Mouse (Mus musculus): Measurements from ENCODE around the gene Parp6. TPM values are rescaled to one million over a fixed set of nuclear protein-coding genes. Genes with fewer than 3 reads are reported as not detected.
A peak's percentile ranks its signal among the peaks of the same experiment; 100 is the strongest.

The Parp6 gene
- polyA plus RNA-seq, 1 experiment from 2014 or later, result 28.2 TPM

DNA sequence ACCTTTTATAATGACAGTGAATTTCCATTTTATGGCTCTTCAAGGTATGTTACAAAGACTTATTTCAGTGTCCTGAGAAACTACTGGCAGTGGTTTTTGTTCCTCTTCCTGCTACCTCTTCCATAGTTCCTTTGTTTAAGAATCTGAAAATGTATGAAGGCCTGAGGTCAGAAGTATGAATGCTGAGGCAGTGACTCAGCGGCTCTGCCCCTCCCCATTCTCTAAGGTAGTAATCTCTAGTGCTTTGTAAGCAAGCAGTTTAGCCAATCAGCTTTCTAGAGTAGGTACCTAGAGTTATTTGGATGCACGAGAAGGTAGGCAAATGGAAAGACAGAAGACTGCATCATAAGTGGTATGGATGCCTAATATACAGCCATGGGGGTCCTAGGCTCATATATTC lies 24.2 kb downstream of the Parp6 start:
- WGBS, result 80% methylated on average over 2 of the region's 2 CpGs
- H3K4me3 ChIP-seq (ENCODE audit: low read depth, low read length), result no peak overlapping the region
- DNase-seq (ENCODE audit: low spot score) (no peak), ATAC-seq (ENCODE audit: insufficient number of reproducible peaks, low FRiP score, low TSS enrichment, low read depth) (no peak)
- no peak overlapping the region for H3K27ac ChIP-seq (replicated peaks; ENCODE audit: low read depth, low read length)
- H3K9ac ChIP-seq (ENCODE audit: low read length), result no peak overlapping the region
- no peak overlapping the region for H3K4me2 ChIP-seq (ENCODE audit: low read depth, severe bottlenecking)
- no peaks in the 10 kb centered on the region; the same call in 1 of the 2 replicates for H3K36me3 ChIP-seq (ENCODE audit: control insufficient read depth, insufficient read depth, low read length)
- H3K27me3 ChIP-seq (ENCODE audit: control insufficient read depth, insufficient read depth, low read length), result no peaks in the 10 kb centered on the region
- H3K9me3 ChIP-seq (ENCODE audit: control insufficient read depth, low read length), result no peaks in the 10 kb centered on the region
- H3K4me1 ChIP-seq (ENCODE audit: control insufficient read depth, insufficient read depth, low read length), result no peaks in the 10 kb centered on the region

- H3K27ac ChIP-seq (replicated peaks; ENCODE audit: low read depth, low read length), result no peak overlapping the region
- DNase-seq (ENCODE audit: low spot score) (no peak), ATAC-seq (ENCODE audit: insufficient number of reproducible peaks, low FRiP score, low TSS enrichment, low read depth) (no peak)
- 98% methylated on average over 4 of the region's 4 CpGs for whole genome bisulfite sequencing
- H3K9ac ChIP-seq (ENCODE audit: low read length), result no peak overlapping the region
- 0 out of 2 replicates have a peak, but pooled peaks cover 2% of the 10 kb centered on the region for H3K36me3 ChIP-seq (ENCODE audit: control insufficient read depth, insufficient read depth, low read length)
- H3K27me3 ChIP-seq (ENCODE audit: control insufficient read depth, insufficient read depth, low read length), result no peaks in the 10 kb centered on the region
- H3K4me3 ChIP-seq (ENCODE audit: low read depth, low read length), result no peak overlapping the region
- no peak overlapping the region for H3K4me2 ChIP-seq (ENCODE audit: low read depth, severe bottlenecking)
- H3K4me1 ChIP-seq (ENCODE audit: control insufficient read depth, insufficient read depth, low read length), result no peaks in the 10 kb centered on the region
- no peaks in the 10 kb centered on the region for H3K9me3 ChIP-seq (ENCODE audit: control insufficient read depth, low read length)
These were observed 32.8 kb downstream of the Parp6 start for GRCm38 (mm10) chr9:59649911-59650310.

DNA sequence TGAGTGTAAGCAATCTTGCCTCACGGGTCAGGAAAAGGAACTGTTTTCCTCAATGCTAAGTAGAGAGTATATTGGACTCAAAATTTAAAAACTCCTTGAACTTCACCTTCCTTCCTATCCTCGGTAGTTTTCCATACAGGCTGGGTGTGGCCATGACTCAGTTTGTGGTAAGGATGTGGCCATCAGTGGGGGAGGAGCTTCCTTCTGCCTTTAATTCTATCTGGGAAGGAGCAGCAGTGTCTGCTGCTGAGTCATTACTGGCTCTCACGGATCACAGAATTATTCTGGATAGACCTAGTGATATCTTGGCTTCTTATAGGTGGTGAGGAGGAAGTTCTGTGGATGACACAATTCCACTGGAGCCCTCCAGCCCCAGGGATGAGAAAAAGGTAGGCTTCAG lies 36.3 kb downstream of the Parp6 start:
- no peaks in the 10 kb centered on the region for H3K27me3 ChIP-seq (ENCODE audit: control insufficient read depth, insufficient read depth, low read length)
- 27% methylated on average over 3 of the region's 3 CpGs for WGBS
- no peak overlapping the region for H3K4me3 ChIP-seq (ENCODE audit: low read depth, low read length)
- no peak overlapping the region for H3K9ac ChIP-seq (ENCODE audit: low read length)
- 0 out of 2 replicates have a peak, but pooled peaks cover 2% of the 10 kb centered on the region for H3K36me3 ChIP-seq (ENCODE audit: control insufficient read depth, insufficient read depth, low read length)
- H3K27ac ChIP-seq (replicated peaks; ENCODE audit: low read depth, low read length), result no peak overlapping the region
- ATAC-seq (ENCODE audit: insufficient number of reproducible peaks, low FRiP score, low TSS enrichment, low read depth) (no peak), DNase-seq (ENCODE audit: low spot score) (no peak)
- H3K4me2 ChIP-seq (ENCODE audit: low read depth, severe bottlenecking), result no peak overlapping the region
- H3K4me1 ChIP-seq (ENCODE audit: control insufficient read depth, insufficient read depth, low read length), result no peaks in the 10 kb centered on the region
- H3K9me3 ChIP-seq (ENCODE audit: control insufficient read depth, low read length), result no peaks in the 10 kb centered on the region

DNA sequence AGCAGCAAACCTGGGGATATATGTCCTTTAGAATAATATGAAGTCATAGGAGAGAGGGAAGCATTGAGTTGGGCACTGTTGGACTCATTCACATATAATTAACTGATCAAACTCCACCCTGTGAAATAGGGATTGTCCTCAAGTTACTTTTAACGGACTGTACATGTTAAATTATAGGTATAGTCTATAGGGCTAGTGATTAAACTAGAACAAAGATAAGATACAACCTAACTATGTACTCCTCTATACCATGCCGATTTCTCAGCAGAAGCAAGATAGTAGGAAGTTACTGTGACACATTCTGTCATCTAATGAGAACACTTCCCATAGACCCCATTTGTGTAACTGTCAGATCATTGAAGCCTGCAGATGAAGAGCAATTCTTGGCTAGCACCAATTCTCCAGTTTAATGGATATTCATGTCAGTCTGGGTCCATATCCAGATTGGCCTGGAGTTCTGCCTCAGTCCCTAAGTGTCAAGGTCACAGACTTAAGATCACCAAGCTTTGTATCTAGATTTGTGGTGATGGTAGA lies 37.4 kb downstream of the Parp6 start:
- no peak overlapping the region for H3K4me2 ChIP-seq (ENCODE audit: low read depth, severe bottlenecking)
- 0 out of 2 replicates have a peak, but pooled peaks cover 2% of the 10 kb centered on the region for H3K36me3 ChIP-seq (ENCODE audit: control insufficient read depth, insufficient read depth, low read length)
- no peak overlapping the region for H3K27ac ChIP-seq (replicated peaks; ENCODE audit: low read depth, low read length)
- DNase-seq (ENCODE audit: low spot score) (no peak), ATAC-seq (ENCODE audit: insufficient number of reproducible peaks, low FRiP score, low TSS enrichment, low read depth) (no peak)
- H3K9ac ChIP-seq (ENCODE audit: low read length), result no peak overlapping the region
- no peak overlapping the region for H3K4me3 ChIP-seq (ENCODE audit: low read depth, low read length)
- WGBS, result 92% methylated on average over 2 of the region's 2 CpGs
- H3K27me3 ChIP-seq (ENCODE audit: control insufficient read depth, insufficient read depth, low read length), result no peaks in the 10 kb centered on the region
- H3K9me3 ChIP-seq (ENCODE audit: control insufficient read depth, low read length), result no peaks in the 10 kb centered on the region
- peaks cover 5% of the 10 kb centered on the region for H3K4me1 ChIP-seq (ENCODE audit: control insufficient read depth, insufficient read depth, low read length)

- WGBS, result under 1% methylated on average over 46 of the region's 46 CpGs
- Histone ChIP-seq H3K4me3 (ENCODE audit: low read depth, low read length) (peak within 1 kb of the TSS; percentile 74), H3K27me3 (ENCODE audit: control insufficient read depth, insufficient read depth, low read length) (no peaks in the 10 kb centered on the region), H3K36me3 (ENCODE audit: control insufficient read depth, insufficient read depth, low read length) (peaks cover 5% of the 10 kb centered on the region; the same call in 1 of the 2 replicates), H3K9me3 (ENCODE audit: control insufficient read depth, low read length) (no peaks in the 10 kb centered on the region), H3K27ac (replicated peaks; ENCODE audit: low read depth, low read length) (peak within 1 kb of the TSS; percentile 90), H3K4me2 (ENCODE audit: low read depth, severe bottlenecking) (peak within 1 kb of the TSS; percentile 85), H3K9ac (ENCODE audit: low read length) (peak within 1 kb of the TSS; percentile 92), H3K4me1 (ENCODE audit: control insufficient read depth, insufficient read depth, low read length) (peaks cover 15% of the 10 kb centered on the region)
- DNase-seq (ENCODE audit: low spot score) (peak; percentile 98), ATAC-seq (ENCODE audit: insufficient number of reproducible peaks, low FRiP score, low TSS enrichment, low read depth) (peak; percentile 91)
These were observed 39.0 kb downstream of the Parp6 start, which contains the start of gene Pkm for GRCm38 (mm10) chr9:59655958-59656634. Gene Pkm (plus strand): TSS chr9:59656368.

- under 1% methylated on average over 65 of the region's 65 CpGs for WGBS
- ATAC-seq (ENCODE audit: insufficient number of reproducible peaks, low FRiP score, low TSS enrichment, low read depth), result peak; percentile 15
These were observed 39.8 kb downstream of the Parp6 start for GRCm38 (mm10) chr9:59656635-59657617.

DNA sequence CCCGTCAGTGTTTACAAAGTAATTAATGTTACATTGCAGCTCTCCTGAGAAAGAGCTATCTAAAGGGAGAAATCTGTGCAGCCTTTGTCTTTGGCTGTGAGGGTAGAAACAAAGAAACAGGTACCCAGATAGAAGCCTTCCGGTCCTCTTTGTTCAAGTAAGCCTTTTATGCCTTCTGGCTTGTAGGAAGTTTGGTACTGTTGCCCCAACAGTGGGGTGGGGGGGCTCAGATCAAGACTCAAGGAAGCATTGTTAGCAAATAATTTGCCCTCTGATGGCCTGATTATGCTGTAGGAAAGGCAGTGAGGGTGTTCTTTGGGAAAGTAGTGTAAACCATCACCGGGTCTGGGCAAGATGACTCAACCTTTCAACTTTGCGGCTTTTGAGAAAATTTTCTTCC lies 41.1 kb downstream of the Parp6 start:
- DNase-seq (ENCODE audit: low spot score) (peak; percentile 38), ATAC-seq (ENCODE audit: insufficient number of reproducible peaks, low FRiP score, low TSS enrichment, low read depth) (no peak)
- H3K9ac ChIP-seq (ENCODE audit: low read length), result peak overlapping the region; percentile 92
- 9% methylated on average over 4 of the region's 4 CpGs for WGBS
- peaks cover 16% of the 10 kb centered on the region for H3K4me1 ChIP-seq (ENCODE audit: control insufficient read depth, insufficient read depth, low read length)
- peaks cover 8% of the 10 kb centered on the region for H3K36me3 ChIP-seq (ENCODE audit: control insufficient read depth, insufficient read depth, low read length)
- H3K27ac ChIP-seq (replicated peaks; ENCODE audit: low read depth, low read length), result peak overlapping the region; percentile 90; the same call in 1 of the 2 replicates
- no peaks in the 10 kb centered on the region for H3K9me3 ChIP-seq (ENCODE audit: control insufficient read depth, low read length)
- peak overlapping the region; percentile 74 for H3K4me3 ChIP-seq (ENCODE audit: low read depth, low read length)
- H3K27me3 ChIP-seq (ENCODE audit: control insufficient read depth, insufficient read depth, low read length), result no peaks in the 10 kb centered on the region
- H3K4me2 ChIP-seq (ENCODE audit: low read depth, severe bottlenecking), result peak overlapping the region; percentile 85

More at GRCm38 (mm10) chr9:59656635-59657617, 39.8 kb downstream of the Parp6 start:
- Histone ChIP-seq H3K4me1 (ENCODE audit: control insufficient read depth, insufficient read depth, low read length) (peaks cover 16% of the 10 kb centered on the region), H3K9ac (ENCODE audit: low read length) (peak overlapping the region; percentile 92), H3K9me3 (ENCODE audit: control insufficient read depth, low read length) (no peaks in the 10 kb centered on the region), H3K27ac (replicated peaks; ENCODE audit: low read depth, low read length) (peak overlapping the region; percentile 90), H3K27me3 (ENCODE audit: control insufficient read depth, insufficient read depth, low read length) (no peaks in the 10 kb centered on the region), H3K36me3 (ENCODE audit: control insufficient read depth, insufficient read depth, low read length) (peaks cover 8% of the 10 kb centered on the region), H3K4me2 (ENCODE audit: low read depth, severe bottlenecking) (peak overlapping the region; percentile 85), H3K4me3 (ENCODE audit: low read depth, low read length) (peak overlapping the region; percentile 74)
- DNase-seq (ENCODE audit: low spot score), result peak; percentile 94
